ENCODE assay signal across 9 mouse cellular contexts in genomic region chr17:29513044-29513730, GRCm38 (mm10). TPM values are rescaled to one million over a fixed set of nuclear protein-coding genes. Genes with fewer than 3 reads are reported as not detected.
DNase-seq lines count a peak whose midpoint lies in the region; ATAC-seq and TF ChIP-seq lines count a peak whose summit lies in the region.
"Had no signal": no experiment of that assay in that cellular context is flagged by ENCODE, and none has a peak within 500 bp of the region (broad histone marks: within the 10 kb centered on the region; RNA-seq: fewer than 3 reads in every experiment).

No protein-coding gene starts in this region.

- DNase-seq in cerebellum, postnatal 36 days = peak; percentile 20 to 23
- DNase-seq in adrenal gland, postnatal 10 days = peak; percentile 82
- DNase-seq in gastrocnemius, adult 2 months = peak; percentile 71
- peak; percentile 76 for DNase-seq in liver, embryonic 13.5 days
- DNase-seq in urinary bladder, adult 2 months (ENCODE audit: low spot score) = peak; percentile 38

- ATAC-seq in cerebellum, adult (ENCODE audit: insufficient number of reproducible peaks, low FRiP score, low TSS enrichment) = no peak
- peak; percentile 65 for ATAC-seq in hindbrain, embryonic 16.5 days
- peak; percentile 84 for ATAC-seq in liver, embryonic 13.5 days (ENCODE audit: low read depth)
- peak; percentile 66 for ATAC-seq in neural tube, embryonic 13.5 days (ENCODE audit: low read depth)

- intact Hi-C loops in gastrocnemius, adult 2 months (cut with DNase I) = loop anchor here (5.0 to 10.0 kb wide), 2 partner anchors 251 to 338 kb away; partner anchors contain the start of gene Ppil1

- no peak overlapping the region for H3K4me2 ChIP-seq in hindbrain, embryonic 16.5 days (ENCODE audit: low read length)
- H3K4me2 ChIP-seq in liver, embryonic 13.5 days = peak overlapping the region; percentile 13; the same call in 1 of the 2 replicates
- no peak overlapping the region for H3K4me2 ChIP-seq in neural tube, embryonic 13.5 days

- no peaks in the 10 kb centered on the region for H3K4me1 ChIP-seq in hindbrain, embryonic 16.5 days (ENCODE audit: control insufficient read depth, insufficient read depth, low read depth, low read length)
- peaks cover 61% of the 10 kb centered on the region for H3K4me1 ChIP-seq in liver, embryonic 13.5 days (replicated peaks)
- H3K4me1 ChIP-seq in neural tube, embryonic 13.5 days (replicated peaks) = no peaks in the 10 kb centered on the region; the same call in 1 of the 2 replicates

- no peaks in the 10 kb centered on the region for H3K36me3 ChIP-seq in hindbrain, embryonic 16.5 days (ENCODE audit: control insufficient read depth, insufficient read depth, low read length)
- no peaks in the 10 kb centered on the region for H3K36me3 ChIP-seq in liver, embryonic 13.5 days
- H3K36me3 ChIP-seq in neural tube, embryonic 13.5 days = no peaks in the 10 kb centered on the region

- TF ChIP-seq CTCF in gastrocnemius, adult 2 months (IDR thresholded peaks at IDR 0.05) = peak; percentile 68

- H3K27ac ChIP-seq in gastrocnemius, adult 2 months = no peak overlapping the region
- no peak overlapping the region for H3K27ac ChIP-seq in hindbrain, embryonic 16.5 days (ENCODE audit: low read depth, low read length)
- H3K27ac ChIP-seq in liver, embryonic 13.5 days = peak overlapping the region; percentile 93
- H3K27ac ChIP-seq in neural tube, embryonic 13.5 days (replicated peaks) = no peak overlapping the region

- H3K27me3 ChIP-seq in hindbrain, embryonic 16.5 days (replicated peaks; ENCODE audit: control insufficient read depth, insufficient read depth, low read length) = no peaks in the 10 kb centered on the region
- no peaks in the 10 kb centered on the region for H3K27me3 ChIP-seq in liver, embryonic 13.5 days
- no peaks in the 10 kb centered on the region for H3K27me3 ChIP-seq in neural tube, embryonic 13.5 days

- H3K9me3 ChIP-seq in hindbrain, embryonic 16.5 days (ENCODE audit: control insufficient read depth, low read length) = no peaks in the 10 kb centered on the region
- H3K9me3 ChIP-seq in liver, embryonic 13.5 days (replicated peaks) = no peaks in the 10 kb centered on the region
- H3K9me3 ChIP-seq in neural tube, embryonic 13.5 days = no peaks in the 10 kb centered on the region

- 37% methylated on average over 13 of the region's 13 CpGs for WGBS in hindbrain, embryonic 16.5 days
- WGBS in liver, embryonic 13.5 days (ENCODE audit: insufficient replicate concordance) = 28% methylated on average over 13 of the region's 13 CpGs
- 42% methylated on average over 13 of the region's 13 CpGs for WGBS in neural tube, embryonic 13.5 days

- H3K4me3 ChIP-seq in gastrocnemius, adult 2 months = no peak overlapping the region
- H3K4me3 ChIP-seq in hindbrain, embryonic 16.5 days (ENCODE audit: low read length) = no peak overlapping the region
- H3K4me3 ChIP-seq in liver, embryonic 13.5 days (replicated peaks) = no peak overlapping the region
- H3K4me3 ChIP-seq in neural tube, embryonic 13.5 days = no peak overlapping the region
- H3K4me3 ChIP-seq: myocyte had no signal

- no peak overlapping the region; the same call in 1 of the 2 replicates for H3K9ac ChIP-seq in hindbrain, embryonic 16.5 days (ENCODE audit: low read depth, low read length)
- H3K9ac ChIP-seq in liver, embryonic 13.5 days = peak overlapping the region; percentile 63
- H3K9ac ChIP-seq in neural tube, embryonic 13.5 days = no peak overlapping the region

RNA-seq across cellular contexts. Expression of gene Pim1, which starts 22.6 kb away (rescaled TPM):
- total RNA-seq in adrenal gland, postnatal 10 days (2021) = 100 to 1,000 TPM in 1 of 2 experiments, 10 to 100 TPM in 1; 73.4 to 104 TPM
- 10 to 100 TPM; 13.8 to 35.2 TPM for total RNA-seq in gastrocnemius, adult 2 months (2021)
- 7.2 and 8.2 TPM in 2 replicates for polyA plus RNA-seq in hindbrain, embryonic 16.5 days (2015; fragmentation: Nextera tagmentation; extraction: Ambion mirVana)
- polyA plus RNA-seq in liver, embryonic 13.5 days (2015; fragmentation: Nextera tagmentation; extraction: Ambion mirVana) = 105 and 110 TPM in 2 replicates
- polyA plus RNA-seq in neural tube, embryonic 13.5 days (2015; fragmentation: Nextera tagmentation; extraction: Ambion mirVana) = 12.4 and 14.4 TPM in 2 replicates
- polyA plus RNA-seq in urinary bladder, adult 2 months (2012; rRNA removed) = 21.2 and 24.4 TPM in 2 replicates

RNA-seq across cellular contexts. Expression of gene Gm17657, which starts 36.3 kb away (rescaled TPM):
- not detected for total RNA-seq in adrenal gland, postnatal 10 days (2021)
- total RNA-seq in gastrocnemius, adult 2 months (2021) = not detected
- not detected in 2 replicates for polyA plus RNA-seq in hindbrain, embryonic 16.5 days (2015; fragmentation: Nextera tagmentation; extraction: Ambion mirVana)
- polyA plus RNA-seq in liver, embryonic 13.5 days (2015; fragmentation: Nextera tagmentation; extraction: Ambion mirVana) = not detected in 2 replicates
- polyA plus RNA-seq in neural tube, embryonic 13.5 days (2015; fragmentation: Nextera tagmentation; extraction: Ambion mirVana) = not detected in 2 replicates
- polyA plus RNA-seq in urinary bladder, adult 2 months (2012; rRNA removed) = not detected in 2 replicates
- polyA plus RNA-seq: myocyte had no signal

RNA-seq across cellular contexts. Expression of gene Tbc1d22b, which starts 36.4 kb away (rescaled TPM):
- total RNA-seq in adrenal gland, postnatal 10 days (2021) = 10 to 100 TPM; 19.7 to 20.3 TPM
- 10 to 100 TPM; 10.4 to 11.9 TPM for total RNA-seq in gastrocnemius, adult 2 months (2021)
- 26.5 and 33.2 TPM in 2 replicates for polyA plus RNA-seq in hindbrain, embryonic 16.5 days (2015; fragmentation: Nextera tagmentation; extraction: Ambion mirVana)
- 3.2 and 4.9 TPM in 2 replicates for polyA plus RNA-seq in liver, embryonic 13.5 days (2015; fragmentation: Nextera tagmentation; extraction: Ambion mirVana)
- polyA plus RNA-seq in neural tube, embryonic 13.5 days (2015; fragmentation: Nextera tagmentation; extraction: Ambion mirVana) = 24.4 and 24.7 TPM in 2 replicates
- polyA plus RNA-seq in urinary bladder, adult 2 months (2012; rRNA removed) = 13.5 and 14.1 TPM in 2 replicates

RNA-seq across cellular contexts. Expression of gene Tmem217, which starts 39.0 kb away (rescaled TPM):
- not detected for total RNA-seq in adrenal gland, postnatal 10 days (2021)
- total RNA-seq in gastrocnemius, adult 2 months (2021) = not detected
- polyA plus RNA-seq in hindbrain, embryonic 16.5 days (2015; fragmentation: Nextera tagmentation; extraction: Ambion mirVana) = 0.76 and 1.0 TPM in 2 replicates
- polyA plus RNA-seq in liver, embryonic 13.5 days (2015; fragmentation: Nextera tagmentation; extraction: Ambion mirVana) = 0.23 TPM in 2 replicates
- polyA plus RNA-seq in neural tube, embryonic 13.5 days (2015; fragmentation: Nextera tagmentation; extraction: Ambion mirVana) = 1.1 and 1.9 TPM in 2 replicates
- polyA plus RNA-seq in urinary bladder, adult 2 months (2012; rRNA removed) = 0.14 and 0.21 TPM in 2 replicates
- polyA plus RNA-seq: myocyte had no signal

Comparison
In these comparisons a context has a peak if more than half of its experiments do, and no peak if none do; other contexts are left out.
1. DNase-seq: peak in every context shown above with its lines; median percentile 82 in adrenal gland, postnatal 10 days; 76 in liver, embryonic 13.5 days; 71 in gastrocnemius, adult 2 months; 38 in urinary bladder, adult 2 months; 22 in cerebellum, postnatal 36 days.